In genomic region chr6:108417508-108417907, GRCm38 (mm10) we compare ENCODE assay signal across 8 mouse cellular contexts.
DNase-seq lines count a peak whose midpoint lies in the region; ATAC-seq and TF ChIP-seq lines count a peak whose summit lies in the region.

No protein-coding gene starts in this region.

- ATAC-seq in heart, embryonic 12.5 days (ENCODE audit: insufficient number of reproducible peaks, low FRiP score) = no peak
- peak; percentile 92 for ATAC-seq in forebrain, embryonic 14.5 days
- ATAC-seq in midbrain, embryonic 12.5 days (ENCODE audit: low FRiP score, low read depth) = peak; percentile 83

- WGBS in heart, adult 2 months = 24% methylated on average over 8 of the region's 8 CpGs
- 44% methylated on average over 8 of the region's 8 CpGs for WGBS in heart, embryonic 12.5 days
- WGBS in forebrain, embryonic 14.5 days = 39% methylated on average over 8 of the region's 8 CpGs
- 51% methylated on average over 8 of the region's 8 CpGs for WGBS in midbrain, embryonic 12.5 days

- DNase-seq in heart, adult 2 months = peak; percentile 57 to 66
- peak; percentile 65 for DNase-seq in cerebellum, adult 11-12 months
- DNase-seq in forebrain, embryonic 14.5 days (ENCODE audit: low spot score) = peak; percentile 76
- DNase-seq in induced T-regulatory cell, adult 2 months (ENCODE audit: low read depth) = peak; percentile 72
- DNase-seq in left cerebral cortex, postnatal 14 days (ENCODE audit: low spot score in 2 of 2) = peak; percentile 71 to 78
- DNase-seq in skeletal muscle tissue, adult 2 months (ENCODE audit: low read depth, low spot score) = peak; percentile 70

- H3K9ac ChIP-seq in heart, adult 2 months (ENCODE audit: low read depth, low read length) = no peak overlapping the region
- H3K9ac ChIP-seq in heart, embryonic 12.5 days = no peak overlapping the region
- no peak overlapping the region for H3K9ac ChIP-seq in forebrain, embryonic 14.5 days (ENCODE audit: low read length)
- H3K9ac ChIP-seq in midbrain, embryonic 12.5 days (replicated peaks) = no peak overlapping the region

- no peak overlapping the region for H3K4me3 ChIP-seq in heart, adult 2 months
- H3K4me3 ChIP-seq in heart, embryonic 12.5 days = no peak overlapping the region
- no peak overlapping the region for H3K4me3 ChIP-seq in forebrain, embryonic 14.5 days (ENCODE audit: low read depth, low read length)
- no peak overlapping the region for H3K4me3 ChIP-seq in midbrain, embryonic 12.5 days

- no peak for TF ChIP-seq POLR2A in heart, adult 2 months (IDR thresholded peaks at IDR 0.05; ENCODE audit: insufficient read depth, low read depth, low read length)

- peak; percentile 93 for TF ChIP-seq CTCF in heart, adult 2 months (IDR thresholded peaks at IDR 0.05)

- TF ChIP-seq EP300 in heart, adult 2 months (IDR thresholded peaks at IDR 0.05; ENCODE audit: insufficient read depth, low read depth, low read length) = peak; percentile 82

- no peaks in the 10 kb centered on the region for H3K27me3 ChIP-seq in heart, adult 2 months (ENCODE audit: control insufficient read depth, insufficient read depth, low read length)
- H3K27me3 ChIP-seq in heart, embryonic 12.5 days (replicated peaks) = no peaks in the 10 kb centered on the region
- H3K27me3 ChIP-seq in forebrain, embryonic 14.5 days (replicated peaks; ENCODE audit: control insufficient read depth, insufficient read depth, low read length) = no peaks in the 10 kb centered on the region
- no peaks in the 10 kb centered on the region for H3K27me3 ChIP-seq in midbrain, embryonic 12.5 days

- H3K27ac ChIP-seq in heart, adult 2 months = no peak overlapping the region
- H3K27ac ChIP-seq in heart, embryonic 12.5 days (ENCODE audit: poor library complexity, severe bottlenecking) = no peak overlapping the region
- no peak overlapping the region for H3K27ac ChIP-seq in forebrain, embryonic 14.5 days (ENCODE audit: low read depth, low read length)
- H3K27ac ChIP-seq in midbrain, embryonic 12.5 days (replicated peaks) = no peak overlapping the region

- H3K36me3 ChIP-seq in heart, adult 2 months (ENCODE audit: control insufficient read depth, insufficient read depth, low read length) = peaks cover 3% of the 10 kb centered on the region
- H3K36me3 ChIP-seq in heart, embryonic 12.5 days = peaks cover 73% of the 10 kb centered on the region
- no peaks in the 10 kb centered on the region for H3K36me3 ChIP-seq in forebrain, embryonic 14.5 days (ENCODE audit: control insufficient read depth, insufficient read depth, low read length)
- H3K36me3 ChIP-seq in midbrain, embryonic 12.5 days = no peaks in the 10 kb centered on the region

- no peaks in the 10 kb centered on the region for H3K79me2 ChIP-seq in heart, adult 2 months (replicated peaks; ENCODE audit: control insufficient read depth, insufficient read depth, low read length)

- intact Hi-C loops in heart, adult 2 months (cut with DNase I) = loop anchor here (1.0 kb wide), 2 partner anchors 293 to 319 kb away; no protein-coding TSS in a partner anchor
- intact Hi-C loops in left cerebral cortex, postnatal 14 days (cut with DNase I) = loop anchor here (2.0 kb wide), 1 partner anchor 319 kb away; no protein-coding TSS in a partner anchor

- no peaks in the 10 kb centered on the region for H3K9me3 ChIP-seq in heart, embryonic 12.5 days (replicated peaks)
- no peaks in the 10 kb centered on the region for H3K9me3 ChIP-seq in forebrain, embryonic 14.5 days (replicated peaks; ENCODE audit: control insufficient read depth, low read length)
- H3K9me3 ChIP-seq in midbrain, embryonic 12.5 days = no peaks in the 10 kb centered on the region

- no peak overlapping the region for H3K4me2 ChIP-seq in heart, embryonic 12.5 days
- H3K4me2 ChIP-seq in forebrain, embryonic 14.5 days (ENCODE audit: low read length) = no peak overlapping the region
- no peak overlapping the region for H3K4me2 ChIP-seq in midbrain, embryonic 12.5 days (replicated peaks)

- no peaks in the 10 kb centered on the region for H3K4me1 ChIP-seq in heart, adult 2 months (ENCODE audit: control insufficient read depth, insufficient read depth, low read length)
- H3K4me1 ChIP-seq in heart, embryonic 12.5 days (replicated peaks) = no peaks in the 10 kb centered on the region
- H3K4me1 ChIP-seq in forebrain, embryonic 14.5 days (ENCODE audit: control insufficient read depth, insufficient read depth, low read length) = no peaks in the 10 kb centered on the region
- H3K4me1 ChIP-seq in midbrain, embryonic 12.5 days = no peaks in the 10 kb centered on the region
